Mouse (Mus musculus) cerebellum, postnatal 14 days (tissue): ENCODE data around the gene Mmrn1.

ENCODE experiments used
- DNase-seq, 2 experiments: peaks; one replicate each; pipeline ENCODE4 v3.0.0; 2021; ENCODE audit warnings: mixed read lengths in 2 of 2

The Mmrn1 gene

DNA sequence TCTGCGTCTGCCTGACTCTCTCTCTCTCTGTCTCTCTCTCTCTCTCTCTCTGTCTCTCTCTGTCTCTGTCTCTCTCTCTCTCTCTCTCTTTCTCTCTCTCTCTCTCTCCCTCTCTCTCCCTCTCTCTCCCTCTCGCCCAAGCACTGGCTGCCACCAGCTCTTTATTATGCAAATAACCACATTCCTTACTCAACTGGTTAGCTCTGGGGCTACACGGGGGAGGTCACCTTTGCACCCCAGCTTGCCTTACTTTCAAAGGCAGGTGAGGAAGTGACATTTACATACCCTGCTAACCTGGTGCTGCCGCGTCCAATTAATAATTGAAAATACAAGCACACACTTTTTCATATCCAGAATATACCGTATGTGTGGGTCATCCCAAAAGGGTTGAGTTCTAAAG lies 69.3 kb downstream of the Mmrn1 start:
- no peak for DNase-seq

DNA sequence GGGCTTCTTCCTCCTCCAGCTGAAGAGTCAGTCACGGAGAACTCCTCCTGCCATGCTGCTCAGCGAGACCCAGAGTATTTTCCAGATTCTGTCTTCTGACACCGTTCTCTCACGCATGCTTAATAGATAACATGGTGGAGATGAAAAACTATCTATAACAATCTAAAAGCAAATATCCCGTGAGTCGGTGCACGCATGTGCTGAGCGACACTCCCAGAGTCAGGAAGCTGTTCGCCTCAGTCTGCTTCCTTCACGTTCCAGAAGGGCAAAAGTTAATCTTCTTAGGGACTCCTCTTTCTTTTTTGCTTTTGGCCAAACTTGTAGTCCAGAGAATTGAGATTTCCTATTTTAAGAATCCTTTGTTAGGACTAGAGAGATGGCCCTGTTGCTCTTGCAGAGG lies 69.7 kb downstream of the Mmrn1 start:
- no peak for DNase-seq

DNA sequence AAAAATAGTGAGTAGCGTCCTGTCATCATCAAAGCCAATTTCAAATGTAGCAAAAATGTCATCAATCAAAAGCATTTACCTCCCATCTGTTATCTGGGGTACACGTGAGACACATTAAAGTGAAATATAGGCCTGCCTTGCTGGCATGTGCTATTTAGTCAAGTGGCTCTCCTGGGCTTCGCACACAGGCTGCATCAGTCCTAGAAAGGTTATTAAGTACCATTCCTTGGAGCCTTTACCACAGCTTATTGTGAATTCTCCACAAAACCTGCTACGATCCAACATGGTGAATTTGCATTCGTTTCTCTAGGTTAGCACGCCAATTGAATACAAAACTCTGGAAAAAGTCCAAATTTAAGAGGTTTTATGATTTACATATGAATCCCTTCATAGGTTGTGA lies 70.8 kb downstream of the Mmrn1 start:
- no peak for DNase-seq

DNA sequence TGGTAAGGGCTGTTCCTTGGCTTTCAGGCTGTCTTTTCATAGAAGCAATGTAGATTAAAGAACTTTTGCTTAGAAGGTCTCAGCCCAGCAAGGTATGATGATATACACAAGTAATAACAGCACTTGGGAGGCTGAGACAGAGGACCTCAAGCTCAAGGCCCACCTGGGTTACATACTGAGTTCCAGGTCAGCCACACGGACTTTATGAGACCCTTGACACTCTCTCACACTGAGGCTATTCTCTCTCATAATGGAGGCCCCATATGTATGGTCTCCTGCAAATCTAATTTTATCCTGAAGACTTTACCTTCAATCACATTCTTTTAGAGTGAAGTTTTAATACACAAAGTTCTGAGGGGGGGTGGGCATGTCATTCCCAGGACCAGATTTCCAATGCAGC lies 71.6 kb downstream of the Mmrn1 start:
- DNase-seq, result no peak

DNA sequence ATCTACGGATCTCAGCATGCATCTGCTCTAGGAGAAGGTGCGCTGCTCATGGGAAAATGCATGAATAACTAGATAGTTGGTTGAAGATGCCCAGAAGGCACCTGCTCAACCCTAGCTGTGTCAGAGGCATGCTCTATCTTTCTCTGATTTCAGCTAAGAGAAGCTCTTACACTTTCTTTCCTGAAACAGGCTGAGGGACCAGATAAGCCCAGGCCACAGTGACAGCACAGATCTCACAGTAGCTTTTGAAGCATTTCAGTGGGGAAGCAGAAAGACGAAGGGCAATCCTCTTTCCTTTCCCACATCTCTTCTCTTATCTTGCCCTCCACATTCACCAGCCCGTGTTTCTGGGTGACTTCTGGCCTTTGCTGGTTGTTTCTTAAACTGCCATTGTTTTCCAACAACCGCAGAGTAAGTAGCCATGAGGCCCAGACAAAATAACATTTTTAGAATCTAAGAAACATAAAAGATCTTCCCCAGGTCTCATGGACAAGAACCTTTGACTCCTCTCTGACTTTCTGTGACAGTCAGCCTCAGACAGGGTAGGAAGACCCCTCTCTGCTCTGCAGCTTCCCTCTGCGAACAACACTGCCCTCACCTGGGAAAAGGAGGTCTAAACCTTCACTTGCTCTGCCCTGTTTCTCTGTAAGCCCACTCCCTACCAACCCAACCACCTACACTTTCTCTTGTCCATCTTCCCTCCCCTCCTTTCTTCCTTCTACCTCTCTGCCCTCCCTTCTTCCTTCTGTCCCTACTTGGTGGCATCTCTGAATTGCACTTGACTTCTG lies 76.4 kb downstream of the Mmrn1 start:
- DNase-seq, result no peak

DNA sequence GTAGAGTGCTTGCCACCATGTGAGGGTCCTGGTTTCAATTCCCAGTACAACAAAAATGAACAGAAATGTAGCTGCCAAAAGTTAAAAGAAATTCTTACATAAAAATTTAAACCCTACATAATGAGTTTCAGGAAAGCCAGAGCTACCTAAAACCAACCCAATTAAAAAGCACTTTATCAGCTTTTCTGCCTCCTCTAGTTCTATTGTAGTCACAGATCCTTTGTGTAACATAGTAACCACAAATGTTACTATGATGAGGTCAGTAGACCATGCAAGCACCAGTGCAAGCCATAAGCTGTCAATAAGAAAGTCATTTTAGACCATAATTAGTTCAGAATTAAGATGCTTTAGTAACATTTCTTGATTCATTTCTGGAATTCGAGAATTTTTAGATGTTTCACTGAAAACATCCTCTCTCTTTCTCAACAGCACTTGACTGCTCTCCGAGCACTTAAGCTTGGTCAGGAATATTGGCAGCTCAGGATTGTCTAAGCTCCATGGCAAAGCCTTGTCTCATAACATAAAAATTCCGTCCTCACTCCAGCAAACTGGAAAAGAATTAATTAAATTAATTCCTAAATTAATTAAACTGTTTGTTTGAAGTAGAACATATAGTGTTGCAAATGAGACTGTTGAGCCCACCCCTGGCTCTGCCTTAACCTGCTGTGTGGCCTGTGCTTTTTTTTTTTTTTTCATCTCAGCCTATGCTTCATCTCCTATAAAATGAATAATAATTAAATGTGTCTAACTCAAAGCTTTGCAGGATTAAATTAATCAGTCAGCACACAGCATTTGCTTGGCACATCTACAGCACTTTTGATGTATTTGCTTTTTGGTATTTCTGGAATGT lies 79.4 kb downstream of the Mmrn1 start:
- DNase-seq, result no peak

DNA sequence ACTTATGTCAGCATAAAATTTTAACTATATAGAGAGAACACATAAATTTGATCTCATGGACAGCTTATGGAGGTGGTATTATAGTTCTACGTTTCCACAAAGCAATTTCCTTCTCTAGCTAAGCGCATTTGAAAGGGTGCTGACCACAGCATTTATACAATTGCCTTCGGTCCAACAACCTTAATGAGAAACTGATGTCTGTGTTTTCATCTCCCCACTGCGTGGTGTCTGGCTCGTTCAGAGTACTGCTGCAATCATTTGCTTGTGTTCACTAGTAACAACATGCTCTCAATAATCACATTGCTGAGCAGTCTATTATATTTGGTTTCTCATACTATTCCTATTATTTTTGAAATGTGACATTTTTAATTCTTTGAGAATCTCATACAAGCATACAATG lies 89.0 kb downstream of the Mmrn1 start:
- DNase-seq, result no peak

DNA sequence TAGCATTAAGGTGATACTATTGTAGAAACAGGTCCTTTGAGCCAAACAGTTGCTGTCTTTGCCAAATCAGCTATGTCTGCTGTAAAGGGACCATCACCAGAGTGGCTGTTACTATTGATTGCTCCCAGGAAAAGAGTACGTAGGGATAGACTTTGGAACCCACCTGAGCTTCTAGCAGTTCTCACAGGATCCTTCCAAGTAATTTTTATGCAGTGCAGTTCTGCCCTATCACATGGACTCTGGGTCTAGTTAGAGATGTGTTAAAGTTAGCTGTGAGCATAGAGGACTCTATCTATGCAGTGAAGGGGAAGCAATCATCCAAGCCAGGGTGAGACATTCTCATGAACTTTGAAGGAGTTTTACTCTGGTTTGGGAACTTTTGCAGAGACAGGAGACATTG lies 94.9 kb downstream of the Mmrn1 start:
- DNase-seq, result no peak

DNA sequence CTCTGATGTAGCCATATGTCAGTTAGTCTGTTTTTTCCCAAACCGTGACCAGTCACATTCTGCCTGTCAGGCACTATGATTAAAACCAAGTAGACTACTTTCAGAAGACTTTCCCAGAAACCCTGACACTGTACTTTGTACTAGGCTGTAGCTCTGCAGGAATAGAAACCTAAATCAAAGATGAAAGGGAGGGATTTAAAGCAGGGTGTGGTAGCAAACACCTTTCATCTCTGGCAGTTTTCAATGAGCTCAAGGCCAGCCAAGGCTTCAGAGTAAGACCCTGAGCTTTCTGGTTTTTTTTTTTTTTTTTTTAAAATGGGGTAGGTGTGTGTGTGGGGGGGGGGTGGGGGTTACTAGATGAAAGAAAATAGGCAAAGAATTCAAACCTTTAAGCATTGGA lies 96.2 kb downstream of the Mmrn1 start:
- no peak for DNase-seq

DNA sequence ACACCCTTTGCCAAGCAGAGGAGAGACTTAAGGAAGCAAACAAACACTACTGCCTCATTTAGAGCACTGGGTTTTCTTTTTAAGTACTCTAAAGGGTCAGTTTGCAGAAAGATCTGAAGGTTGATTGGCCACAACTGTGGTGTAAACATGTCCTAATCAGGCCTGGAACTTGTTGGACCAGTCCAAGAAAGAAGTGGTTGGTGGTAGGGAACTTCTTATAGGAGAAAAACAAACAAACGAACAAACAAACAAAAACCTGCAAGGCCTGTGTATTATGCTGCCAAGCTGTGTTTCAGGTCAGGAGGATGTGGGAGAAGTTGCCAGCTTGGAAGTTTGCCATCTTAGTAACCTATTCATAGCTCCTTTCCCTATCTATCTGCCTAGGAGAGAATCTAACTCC lies 108.5 kb downstream of the Mmrn1 start:
- DNase-seq, result peak; percentile 20 to 23
